Mouse (Mus musculus) bone marrow macrophage, adult 2 months (primary cell): ENCODE measurements at regions not wholly inside any gene's neighbourhood (a gene's known extent, or its start where the extent isn't known, plus 50 kb on each side); places are given as distances from the start of the nearest gene placed in this dataset.

Source experiments
- CTCF ChIP-seq: IDR thresholded peaks from 2 replicates; pipeline ENCODE4 v1.5.1; 2012; ENCODE audit warnings: low read depth, mild to moderate bottlenecking, low read length, moderate library complexity
- POLR2A ChIP-seq: IDR thresholded peaks from 2 replicates; pipeline ENCODE4 v1.6.1; 2012; ENCODE audit warnings: mild to moderate bottlenecking, low read depth, low read length, borderline replicate concordance

DNA sequence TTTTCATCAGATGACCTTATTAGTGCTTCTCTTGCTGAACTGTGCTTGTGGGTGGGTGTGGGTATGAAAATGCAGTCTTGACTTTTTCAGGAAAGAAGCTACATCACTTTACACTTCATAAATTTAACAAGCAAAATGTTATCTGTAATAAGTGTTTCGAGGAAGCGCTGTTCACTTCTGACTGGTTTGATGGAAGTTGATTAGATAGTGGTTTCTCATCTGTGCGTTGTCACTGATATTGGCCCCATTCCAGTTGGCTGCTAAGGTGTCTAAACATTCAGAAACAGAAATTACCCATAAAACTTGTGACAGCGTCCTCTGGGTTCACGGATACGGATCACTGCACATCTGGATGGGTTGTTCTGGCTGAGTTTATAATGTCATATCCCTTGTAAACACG lies 159.8 kb upstream of the Slc7a11 start:
- TF ChIP-seq CTCF (no peak), POLR2A (no peak)
